Mouse (Mus musculus): ENCODE measurements around the gene Fbxo11.

- TF ChIP-seq CTCF (conservative IDR thresholded peaks at IDR 0.05; ENCODE audit: insufficient read depth, insufficient read length, low read depth, low read length) (no peak), POLR2A (IDR thresholded peaks at IDR 0.05; ENCODE audit: low read depth, low read length) (no peak)
These were observed 29.2 kb upstream of the Fbxo11 start for GRCm38 (mm10) chr17:88094327-88094726.
